Mouse (Mus musculus): ENCODE measurements around the gene Poldip3. TPM values are rescaled to one million over a fixed set of nuclear protein-coding genes. Genes with fewer than 3 reads are reported as not detected.

Gene Poldip3
- total and polyA plus RNA-seq, 3 experiments, result 77.0 to 78.9 (median 77.2) TPM

DNA sequence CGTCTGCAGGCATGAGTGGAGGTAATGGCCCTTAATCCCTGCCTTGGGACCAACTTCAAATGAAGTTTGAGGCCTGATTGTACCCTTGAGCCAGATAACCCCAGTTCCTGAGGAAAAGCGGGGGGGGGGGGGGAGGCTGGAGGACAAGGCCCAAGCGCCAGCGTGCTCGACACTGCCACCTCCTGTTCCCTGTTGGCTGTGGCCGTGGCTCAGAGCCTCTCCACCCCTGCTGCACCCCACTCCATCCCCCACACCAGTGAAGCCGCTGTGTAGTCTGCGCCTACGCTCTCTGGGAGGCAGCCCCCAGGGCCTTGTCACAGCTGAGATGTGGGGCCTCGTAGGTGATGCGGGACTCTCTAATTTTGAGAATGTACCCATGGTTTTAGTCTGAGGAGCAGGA, 36.3 kb downstream of the Poldip3 start:
- dilution Hi-C loops (cut with MboI; ENCODE audit: extremely low pct_ligation_motif_present, extremely low pct_unique_long_range_greater_than_20kb, low sequenced_read_pairs), result no loop called here
- no peak overlapping the region for H3K4me3 ChIP-seq (replicated peaks in 1 of 3; ENCODE audit: low read depth in 2 of 3, low read length in 2 of 3, poor library complexity in 1 of 3)
- TF ChIP-seq RAD21 (IDR thresholded peaks at IDR 0.05; ENCODE audit: low read depth, low read length) (peak; percentile 16), CTCF (conservative IDR thresholded peaks at IDR 0.05 in 1 of 2, IDR thresholded peaks at IDR 0.05 in 1 of 2; ENCODE audit: low read depth in 2 of 2, low read length in 2 of 2) (peak in 1 of 2 experiments; percentile 63; a peak in 2 of 4 replicates), MAZ (IDR thresholded peaks at IDR 0.05; ENCODE audit: low read depth, low read length) (0 out of 2 replicates have a peak, but pooled peaks have one; percentile 33), TBP (conservative IDR thresholded peaks at IDR 0.05; ENCODE audit: low read depth, low read length) (no peak), POLR2AphosphoS2 (IDR thresholded peaks at IDR 0.05; ENCODE audit: low read depth, low read length) (0 out of 2 replicates have a peak, but pooled peaks have one; percentile 33), MXI1 (IDR thresholded peaks at IDR 0.05; ENCODE audit: low read depth, low read length) (no peak), CHD2 (IDR thresholded peaks at IDR 0.05; ENCODE audit: low read length) (0 out of 2 replicates have a peak, but pooled peaks have one; percentile 43), SMC3 (IDR thresholded peaks at IDR 0.05; ENCODE audit: low read depth, low read length) (peak; percentile 71)

DNA sequence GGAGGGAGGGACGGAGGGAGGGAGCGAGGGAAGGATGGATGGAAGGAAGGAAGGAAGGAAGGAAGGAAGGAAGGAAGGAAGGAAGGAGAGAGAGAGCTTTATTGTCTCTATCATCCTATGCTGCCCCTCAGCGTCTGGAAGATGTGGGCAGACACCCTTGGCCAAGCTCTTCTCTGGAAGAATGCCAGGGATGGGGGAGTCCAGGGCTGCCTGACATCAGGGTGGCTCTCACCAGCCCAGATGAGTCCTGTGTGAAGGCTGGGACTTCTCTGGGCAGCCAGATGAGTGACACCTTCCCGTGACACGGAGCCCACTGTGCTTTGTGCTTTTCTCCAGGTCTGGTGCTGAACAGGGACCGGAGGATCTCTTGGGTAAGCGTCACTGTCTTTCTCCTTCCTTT, 37.3 kb downstream of the Poldip3 start:
- no peaks in the 10 kb centered on the region for H3K27me3 ChIP-seq (replicated peaks)
- H3K4me2 ChIP-seq (ENCODE audit: insufficient read depth, low read depth, poor library complexity, severe bottlenecking), result no peak overlapping the region
- dilution Hi-C loops (cut with MboI; ENCODE audit: extremely low pct_ligation_motif_present, extremely low pct_unique_long_range_greater_than_20kb, low sequenced_read_pairs) (no loop called here), in situ Hi-C loops (cut with MboI; ENCODE audit: low pct_ligation_motif_present, low pct_unique_long_range_greater_than_20kb, low sequenced_read_pairs) (no loop called here)
- H3K79me2 ChIP-seq (replicated peaks; ENCODE audit: control insufficient read depth, extremely low read depth, insufficient read depth, poor library complexity, severe bottlenecking), result no peaks in the 10 kb centered on the region
- DNase-seq (ENCODE audit: extremely low read depth), result no peak
- no peak for TF ChIP-seq ZMIZ1 (IDR thresholded peaks at IDR 0.05; ENCODE audit: low read depth, low read length)
- no peak for TF ChIP-seq MAZ (IDR thresholded peaks at IDR 0.05; ENCODE audit: low read depth, low read length)
- TF ChIP-seq CHD1 (IDR thresholded peaks at IDR 0.05; ENCODE audit: low read depth, low read length), result no peak
- TF ChIP-seq MXI1 (IDR thresholded peaks at IDR 0.05; ENCODE audit: low read depth, low read length), result no peak
- no peak for TF ChIP-seq E2F4 (IDR thresholded peaks at IDR 0.05; ENCODE audit: insufficient replicate concordance, low read depth, low read length)
- TF ChIP-seq PAX5 (IDR thresholded peaks at IDR 0.05; ENCODE audit: low read length), result no peak
- no peak for TF ChIP-seq GABPA (IDR thresholded peaks at IDR 0.05; ENCODE audit: insufficient replicate concordance, low read depth, low read length)
- TF ChIP-seq JUN (IDR thresholded peaks at IDR 0.05; ENCODE audit: insufficient read depth, low read depth, low read length), result no peak
- no peak for TF ChIP-seq TCF12 (IDR thresholded peaks at IDR 0.05; ENCODE audit: low read depth, low read length)
- no peak for TF ChIP-seq ZC3H11A (IDR thresholded peaks at IDR 0.05; ENCODE audit: low read depth, low read length)
- no peak for TF ChIP-seq EP300 (IDR thresholded peaks at IDR 0.05; ENCODE audit: low read length)
- TF ChIP-seq MAFK (IDR thresholded peaks at IDR 0.05; ENCODE audit: insufficient replicate concordance, low read length), result no peak
- TF ChIP-seq NRF1 (IDR thresholded peaks at IDR 0.05; ENCODE audit: low read depth, low read length), result no peak
- TF ChIP-seq RCOR1 (conservative IDR thresholded peaks at IDR 0.05; ENCODE audit: low read depth, low read length), result no peak
- no peak for TF ChIP-seq POLR2AphosphoS2 (IDR thresholded peaks at IDR 0.05; ENCODE audit: low read depth, low read length)
- TF ChIP-seq MAX (IDR thresholded peaks at IDR 0.05; ENCODE audit: low read length), result no peak
- TF ChIP-seq KAT2A (IDR thresholded peaks at IDR 0.05; ENCODE audit: insufficient replicate concordance, low read length), result no peak
- no peak for TF ChIP-seq CTCF (conservative IDR thresholded peaks at IDR 0.05 in 1 of 2, IDR thresholded peaks at IDR 0.05 in 1 of 2; ENCODE audit: low read depth in 2 of 2, low read length in 2 of 2)
- no peak overlapping the region for H3K9ac ChIP-seq (ENCODE audit: insufficient read depth, low read depth)
- H3K4me3 ChIP-seq (replicated peaks in 1 of 3; ENCODE audit: low read depth in 2 of 3, low read length in 2 of 3, poor library complexity in 1 of 3), result no peak overlapping the region
- H3K4me1 ChIP-seq (ENCODE audit: control insufficient read depth in 1 of 2, insufficient read depth in 2 of 2), result peaks cover 2 to 35% of the 10 kb centered on the region in 2 experiments; a peak in 3 of 4 replicates
- H3K36me3 ChIP-seq (replicated peaks in 1 of 2; ENCODE audit: control insufficient read depth in 1 of 2, insufficient read depth in 1 of 2, low read length in 1 of 2), result peaks cover 39 to 75% of the 10 kb centered on the region in 2 experiments
- H3K27ac ChIP-seq (ENCODE audit: insufficient read depth, low read depth), result no peak overlapping the region
- no peaks in the 10 kb centered on the region for H3K9me3 ChIP-seq (replicated peaks; ENCODE audit: low read length)

More for the DNA sequence above, 36.3 kb downstream of the Poldip3 start:
- Histone ChIP-seq H3K9ac (ENCODE audit: insufficient read depth, low read depth) (no peak overlapping the region), H3K4me1 (ENCODE audit: control insufficient read depth in 1 of 2, insufficient read depth in 2 of 2) (peaks cover 2 to 35% of the 10 kb centered on the region in 2 experiments; a peak in 3 of 4 replicates), H3K27ac (ENCODE audit: insufficient read depth, low read depth) (no peak overlapping the region), H3K4me2 (ENCODE audit: insufficient read depth, low read depth, poor library complexity, severe bottlenecking) (no peak overlapping the region), H3K27me3 (replicated peaks) (no peaks in the 10 kb centered on the region), H3K36me3 (replicated peaks in 1 of 2; ENCODE audit: control insufficient read depth in 1 of 2, insufficient read depth in 1 of 2, low read length in 1 of 2) (peaks cover 50 to 75% of the 10 kb centered on the region in 2 experiments), H3K9me3 (replicated peaks; ENCODE audit: low read length) (no peaks in the 10 kb centered on the region), H3K79me2 (replicated peaks; ENCODE audit: control insufficient read depth, extremely low read depth, insufficient read depth, poor library complexity, severe bottlenecking) (no peaks in the 10 kb centered on the region)
- DNase-seq (ENCODE audit: extremely low read depth), result peak; percentile 43
- in situ Hi-C loops (cut with MboI; ENCODE audit: low pct_ligation_motif_present, low pct_unique_long_range_greater_than_20kb, low sequenced_read_pairs), result no loop called here

Measured in CH12.LX (cell line).